Mouse (Mus musculus) forebrain, embryonic 16.5 days (tissue): ENCODE data around the gene Palm3. TPM values are rescaled to one million over a fixed set of nuclear protein-coding genes. Genes with fewer than 3 reads are reported as not detected.

Experiments used
- ATAC-seq: fragments of 200-750 bp; cut with Nextera tagmentation; 2 replicates; pipeline ENCODE4 v1.8.0; 2017; ENCODE audit warnings: mild to moderate bottlenecking, moderate library complexity
- H3K27ac ChIP-seq: fragments of 300-500 bp; sonication (generic); 2 replicates; pipeline ENCODE4 v1.5.1; 2014; ENCODE audit warnings: low read length, control low read depth
- H3K27me3 ChIP-seq: fragments of 300-500 bp; sonication (generic); replicated peaks from 2 replicates; pipeline ENCODE4 v1.6.1; 2014; ENCODE audit warnings: low read length; ENCODE audit not compliant: control insufficient read depth, insufficient read depth
- H3K36me3 ChIP-seq: fragments of 300-500 bp; sonication (generic); 2 replicates; pipeline ENCODE4 v1.6.1; 2014; ENCODE audit not compliant: control insufficient read depth, insufficient read depth
- H3K4me1 ChIP-seq: fragments of 300-500 bp; sonication (generic); replicated peaks from 2 replicates; pipeline ENCODE4 v1.6.1; 2014; ENCODE audit warnings: low read length; ENCODE audit not compliant: control insufficient read depth, insufficient read depth
- H3K4me2 ChIP-seq: fragments of 300-500 bp; sonication (generic); 2 replicates; pipeline ENCODE4 v1.6.1; 2014; ENCODE audit warnings: mild to moderate bottlenecking, low read length, control low read depth
- H3K4me3 ChIP-seq: fragments of 300-500 bp; sonication (generic); replicated peaks from 2 replicates; pipeline ENCODE4 v1.5.1; 2014; ENCODE audit warnings: mild to moderate bottlenecking, low read length, control low read depth
- H3K9ac ChIP-seq: fragments of 300-500 bp; sonication (generic); replicated peaks from 2 replicates; pipeline ENCODE4 v1.6.1; 2014; ENCODE audit warnings: low read depth, low read length, control low read depth
- H3K9me3 ChIP-seq: fragments of 300-500 bp; sonication (generic); 2 replicates; pipeline ENCODE4 v1.6.1; 2016; ENCODE audit warnings: low read length; ENCODE audit not compliant: control insufficient read depth
- WGBS: fragments of 180-500 bp; shearing (Covaris S2); extraction: QIAGEN DNeasy Blood & Tissue Kit; methylation state at CpG from one replicate; pipeline ENCODE4 v1.1.7; 2014; 5-methylcytosine and 5-hydroxymethylcytosine counted together
- polyA plus RNA-seq: library from polyadenylated mRNA; unstranded; fragments of >200 nt; fragmentation: Nextera tagmentation; extraction: Ambion mirVana; gene quantifications from 2 replicates; pipeline ENCODE4 v1.2.1, GENCODE M21; 2015

Gene Palm3
- polyA plus RNA-seq, result 2.0 and 3.0 TPM in 2 replicates

DNA sequence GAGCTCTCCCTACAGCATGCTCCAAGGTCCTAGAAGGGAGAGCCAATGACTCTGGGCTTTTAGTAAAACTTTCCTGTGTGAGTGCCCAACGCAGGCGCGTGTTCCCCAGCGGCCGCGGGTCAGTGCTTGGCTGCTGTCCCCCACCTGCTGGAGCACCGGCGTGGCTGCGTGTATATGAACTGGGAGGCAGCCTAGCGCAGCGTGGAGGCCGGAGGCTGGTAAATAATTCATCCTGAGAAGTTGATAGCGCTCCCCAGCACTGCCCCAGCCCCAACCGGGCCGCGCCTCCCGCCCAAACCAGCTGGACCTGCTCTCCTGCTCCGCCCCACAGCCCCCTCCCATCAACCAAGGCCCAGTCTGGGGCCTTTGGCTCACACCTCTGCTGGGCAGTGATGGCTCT is at the start of gene Palm3:
TSS of gene Palm3 (plus strand) at position 376 of the 400 bp plus-strand sequence.
- Histone ChIP-seq H3K4me2 (no peak within 1 kb of the TSS), H3K9ac (no peak within 1 kb of the TSS), H3K4me3 (no peak within 1 kb of the TSS), H3K27me3 (peaks cover 3% of the 10 kb centered on the region; the same call in 1 of the 2 replicates), H3K27ac (no peak within 1 kb of the TSS), H3K9me3 (no peaks in the 10 kb centered on the region), H3K4me1 (peaks cover 6% of the 10 kb centered on the region; the same call in 1 of the 2 replicates), H3K36me3 (no peaks in the 10 kb centered on the region)
- WGBS, result 13% methylated on average over 18 of the region's 18 CpGs
- ATAC-seq, result no peak

DNA sequence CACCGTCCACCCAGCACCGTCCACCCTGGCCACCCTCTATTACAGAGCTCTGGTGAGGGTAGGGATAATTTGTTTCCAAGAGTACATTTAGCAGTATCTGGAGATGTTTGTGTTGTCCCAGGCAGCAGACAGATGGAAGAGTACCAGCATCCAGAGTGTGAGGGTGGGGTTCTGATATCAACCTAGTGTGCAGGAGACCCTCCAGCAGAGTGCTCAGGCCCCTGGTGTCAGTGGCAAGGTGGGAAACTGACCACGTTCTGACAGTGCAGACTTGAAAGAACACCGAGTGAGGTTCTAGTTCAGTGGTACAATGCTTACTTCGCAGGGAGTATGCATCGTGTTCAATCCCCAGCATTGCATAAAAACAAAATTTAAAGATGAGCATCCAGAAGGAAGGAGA is 49.6 kb upstream of the Palm3 start:
- 79% methylated on average over 6 of the region's 6 CpGs for WGBS
- Histone ChIP-seq H3K36me3 (no peaks in the 10 kb centered on the region), H3K9ac (peak overlapping the region; percentile 82), H3K4me2 (peak overlapping the region; percentile 84), H3K4me1 (peaks cover 23% of the 10 kb centered on the region), H3K9me3 (no peaks in the 10 kb centered on the region), H3K27me3 (no peaks in the 10 kb centered on the region), H3K4me3 (peak overlapping the region; percentile 89), H3K27ac (no peak overlapping the region; the same call in 1 of the 2 replicates)
- ATAC-seq, result no peak

DNA sequence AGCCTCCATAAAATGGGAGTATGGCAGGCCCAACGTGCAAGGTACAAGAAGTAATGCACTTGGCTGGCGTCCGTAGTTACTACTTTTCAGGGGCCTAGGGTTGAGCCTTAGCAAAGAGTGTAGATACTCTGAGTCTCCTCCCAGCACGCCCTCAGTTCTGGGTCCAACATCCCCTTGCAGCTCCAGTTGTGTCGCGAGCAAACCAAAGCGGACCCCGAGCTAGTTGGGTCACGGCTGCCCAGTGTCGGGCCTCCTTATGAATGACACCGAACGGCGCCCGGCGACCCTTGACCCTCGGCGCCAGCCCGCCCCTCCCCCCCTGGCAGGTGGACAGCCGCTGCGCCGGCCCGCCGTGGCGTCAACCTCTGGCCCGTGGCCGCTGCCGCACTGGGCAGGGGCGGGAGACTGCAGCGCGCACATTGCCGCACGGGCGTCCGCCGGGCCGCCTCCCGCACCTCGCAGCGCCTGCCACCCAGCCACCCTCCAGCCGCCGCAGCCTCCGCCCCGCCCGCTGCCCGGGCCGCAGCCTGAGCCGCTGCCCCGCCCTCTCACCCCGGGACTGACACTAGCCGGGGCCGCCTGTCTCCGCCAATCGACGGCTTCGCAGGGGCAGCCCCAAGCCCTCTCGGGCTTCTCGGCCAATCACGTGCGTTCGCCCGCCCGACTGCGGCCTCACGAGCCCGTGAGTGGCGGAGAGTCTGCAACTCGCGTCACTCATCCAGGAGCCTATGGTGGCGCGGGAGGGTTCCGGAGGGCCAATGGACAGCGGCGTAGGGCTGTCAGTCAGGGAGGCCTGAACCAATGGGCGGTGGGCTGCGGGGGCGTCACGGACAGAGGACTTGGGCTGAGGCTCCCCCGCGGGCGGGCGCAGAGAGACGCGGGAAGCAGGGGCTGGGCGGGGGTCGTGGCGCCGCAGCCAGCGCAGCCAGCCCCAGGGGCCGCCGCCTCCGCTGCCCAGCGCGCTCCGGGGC is 48.8 kb upstream of the Palm3 start, which contains the start of gene Prkaca:
TSS of gene Prkaca (plus strand) at position 844 of the 971 bp plus-strand sequence.
- H3K4me2 ChIP-seq, result peak within 1 kb of the TSS; percentile 87
- peak; percentile 100 for ATAC-seq
- no peaks in the 10 kb centered on the region for H3K36me3 ChIP-seq
- no peaks in the 10 kb centered on the region for H3K9me3 ChIP-seq
- no peaks in the 10 kb centered on the region for H3K27me3 ChIP-seq
- H3K27ac ChIP-seq, result peak within 1 kb of the TSS; percentile 68
- peak within 1 kb of the TSS; percentile 89 for H3K4me3 ChIP-seq
- peaks cover 23% of the 10 kb centered on the region for H3K4me1 ChIP-seq
- H3K9ac ChIP-seq, result peak within 1 kb of the TSS; percentile 92
- under 1% methylated on average over 82 of the region's 94 CpGs for WGBS

DNA sequence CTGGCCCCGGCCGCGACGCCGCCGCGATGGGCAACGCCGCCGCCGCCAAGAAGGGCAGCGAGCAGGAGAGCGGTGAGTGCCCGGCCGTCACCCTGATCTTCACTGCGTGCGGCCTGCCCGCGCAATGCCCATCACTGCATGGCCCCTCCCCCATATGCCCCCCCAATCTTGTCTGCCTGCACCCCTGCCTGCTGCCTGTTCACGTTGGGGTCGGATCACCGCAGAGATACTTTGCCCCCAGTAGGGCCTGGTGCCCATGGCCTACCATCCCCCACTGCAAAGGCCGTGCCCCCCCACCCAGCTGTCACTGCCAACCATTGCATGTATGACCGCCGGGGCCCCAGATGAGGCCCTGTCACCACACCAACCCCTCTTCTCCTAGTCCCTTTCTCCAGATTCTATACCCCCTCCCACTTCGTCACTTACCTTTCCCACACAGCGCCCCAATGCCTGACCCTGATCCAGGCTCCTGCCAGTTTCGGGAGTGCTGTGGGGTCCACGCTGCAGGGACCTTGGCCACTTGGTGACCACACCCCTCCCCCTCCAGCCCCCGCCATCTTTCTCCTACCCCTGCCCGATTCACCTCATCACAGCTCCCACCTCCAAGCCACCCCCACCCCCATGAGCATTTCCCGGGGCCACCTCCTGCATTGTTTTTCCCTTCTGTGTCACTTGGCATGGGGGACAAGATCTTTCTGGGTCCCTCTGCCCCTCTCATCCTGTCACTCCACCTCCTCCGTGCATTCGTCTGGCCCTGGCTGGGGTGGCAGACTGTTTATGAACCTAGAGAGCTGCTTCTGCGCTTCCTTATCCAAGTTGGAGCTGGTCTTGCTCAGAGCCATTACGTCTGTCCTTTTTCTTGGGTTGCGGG is 47.9 kb upstream of the Palm3 start:
- Histone ChIP-seq H3K4me3 (peak overlapping the region; percentile 89), H3K9ac (peak overlapping the region; percentile 92), H3K27ac (no peak overlapping the region), H3K36me3 (no peaks in the 10 kb centered on the region), H3K4me1 (peaks cover 29% of the 10 kb centered on the region), H3K27me3 (no peaks in the 10 kb centered on the region), H3K4me2 (peak overlapping the region; percentile 87), H3K9me3 (no peaks in the 10 kb centered on the region)
- 3% methylated on average over 25 of the region's 37 CpGs for WGBS
- no peak; the same call in 1 of the 2 replicates for ATAC-seq

DNA sequence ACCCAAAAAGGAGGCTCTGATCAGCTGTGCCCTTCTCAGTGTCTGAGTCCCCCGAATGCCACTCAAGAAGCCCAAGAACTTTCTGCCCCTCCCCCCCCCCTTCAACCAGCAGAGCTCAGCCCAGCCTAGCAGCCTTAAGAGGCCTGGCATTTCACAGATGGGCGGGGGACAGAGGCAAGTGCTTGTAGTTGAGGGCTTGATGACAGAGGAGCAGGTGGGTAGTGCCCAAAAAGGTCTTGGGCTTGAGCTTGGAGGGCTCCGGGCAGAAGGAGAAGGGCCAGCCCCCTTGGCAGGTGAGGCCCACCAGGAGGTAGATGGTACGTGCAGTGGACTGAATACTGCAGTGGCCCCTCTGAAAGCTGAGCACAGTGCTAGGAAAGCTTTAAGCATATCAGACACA is 46.8 kb upstream of the Palm3 start:
- H3K4me2 ChIP-seq, result peak overlapping the region; percentile 87; the same call in 1 of the 2 replicates
- no peaks in the 10 kb centered on the region for H3K9me3 ChIP-seq
- H3K9ac ChIP-seq, result no peak overlapping the region
- no peaks in the 10 kb centered on the region for H3K27me3 ChIP-seq
- 72% methylated on average over 4 of the region's 4 CpGs for WGBS
- ATAC-seq, result no peak
- peaks cover 29% of the 10 kb centered on the region for H3K4me1 ChIP-seq
- H3K27ac ChIP-seq, result no peak overlapping the region
- no peaks in the 10 kb centered on the region for H3K36me3 ChIP-seq
- H3K4me3 ChIP-seq, result no peak overlapping the region

DNA sequence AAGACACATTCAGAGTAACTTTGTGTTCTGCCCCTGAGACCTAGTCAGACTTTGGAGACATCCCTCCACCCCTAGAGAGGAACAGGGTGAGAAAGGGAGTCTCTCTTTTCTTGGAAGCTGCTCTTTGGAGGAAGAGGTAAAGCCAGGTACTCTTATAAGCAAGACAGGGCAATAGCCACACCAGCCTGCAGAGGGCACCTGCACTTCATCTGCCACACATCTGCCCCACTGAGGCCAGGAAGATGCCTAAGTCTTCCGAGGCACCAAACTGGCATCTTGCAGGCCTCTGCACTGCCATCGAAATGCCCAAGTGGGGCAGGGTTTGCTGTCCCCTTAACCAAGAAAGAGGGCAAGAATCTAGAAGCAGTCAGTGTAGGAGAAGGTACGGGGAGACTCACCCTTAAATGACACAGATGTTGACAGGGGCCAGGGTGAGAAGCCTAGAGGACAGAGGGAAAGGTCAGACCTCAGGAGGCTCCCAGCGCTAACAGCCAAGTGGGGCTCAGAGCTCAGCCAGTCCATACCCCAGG is 45.1 kb upstream of the Palm3 start:
- no peak for ATAC-seq
- Histone ChIP-seq H3K27me3 (no peaks in the 10 kb centered on the region), H3K27ac (no peak overlapping the region), H3K4me2 (no peak overlapping the region), H3K9me3 (no peaks in the 10 kb centered on the region), H3K36me3 (peaks cover under 1% of the 10 kb centered on the region; the same call in 1 of the 2 replicates), H3K4me1 (peaks cover 29% of the 10 kb centered on the region), H3K9ac (no peak overlapping the region), H3K4me3 (no peak overlapping the region)
- 76% methylated on average over 4 of the region's 4 CpGs for WGBS

DNA sequence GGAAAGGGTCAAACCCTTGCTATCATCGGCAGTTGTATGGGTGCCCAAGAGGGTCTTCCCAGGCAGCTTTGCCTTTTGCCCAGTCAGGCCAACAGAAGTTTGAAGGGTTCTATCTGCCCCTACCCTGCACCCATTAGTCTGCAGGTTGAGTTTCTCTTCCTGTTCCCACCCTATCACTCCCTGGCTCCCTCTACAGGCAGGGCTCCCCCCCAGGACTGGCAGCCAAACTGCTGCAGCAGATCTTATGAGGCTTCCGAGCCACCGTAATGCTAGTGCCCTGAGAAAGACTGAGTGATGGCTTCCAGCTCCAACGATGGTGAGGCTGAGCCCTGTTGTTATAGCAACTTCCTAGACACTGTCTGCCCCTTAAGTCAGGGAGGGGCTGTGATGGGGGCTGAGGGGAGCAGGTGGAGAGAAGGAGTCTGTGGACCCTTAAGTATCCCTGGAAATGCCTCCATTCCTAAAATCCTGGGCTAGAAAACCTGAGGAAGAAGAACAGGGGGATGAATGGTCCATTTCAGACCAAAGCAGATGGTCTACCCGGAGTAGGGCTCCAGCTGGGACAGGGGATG is 44.4 kb upstream of the Palm3 start:
- Histone ChIP-seq H3K27me3 (no peaks in the 10 kb centered on the region), H3K9ac (no peak overlapping the region), H3K36me3 (peaks cover 8% of the 10 kb centered on the region), H3K4me3 (no peak overlapping the region), H3K4me1 (peaks cover 24% of the 10 kb centered on the region), H3K4me2 (no peak overlapping the region), H3K9me3 (no peaks in the 10 kb centered on the region), H3K27ac (no peak overlapping the region)
- no peak for ATAC-seq
- WGBS, result 83% methylated on average over 5 of the region's 5 CpGs

DNA sequence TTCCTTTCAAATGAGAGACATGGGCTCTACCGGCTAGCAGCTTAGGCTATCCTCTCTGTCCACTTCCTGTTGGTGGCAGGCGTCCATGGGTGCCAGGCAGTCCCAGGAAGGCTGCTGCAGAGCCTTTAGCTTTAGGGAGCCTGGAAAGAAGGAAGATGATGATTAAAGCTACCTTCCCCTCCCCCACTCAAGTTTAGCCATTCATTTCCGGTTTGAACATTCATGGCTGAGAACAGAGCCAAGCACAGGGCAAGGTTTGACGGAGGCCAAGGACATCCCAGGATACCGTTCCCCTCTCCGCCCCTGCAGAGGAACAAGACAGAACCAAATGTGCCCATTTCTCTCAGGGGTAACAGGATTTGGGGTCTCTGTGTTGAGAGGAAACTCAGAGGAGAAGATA is 43.6 kb upstream of the Palm3 start:
- peaks cover 21% of the 10 kb centered on the region for H3K4me1 ChIP-seq
- ATAC-seq, result no peak
- no peak overlapping the region for H3K9ac ChIP-seq
- no peaks in the 10 kb centered on the region for H3K9me3 ChIP-seq
- WGBS, result 60% methylated on average over 6 of the region's 6 CpGs
- H3K36me3 ChIP-seq, result peaks cover 13% of the 10 kb centered on the region
- H3K4me2 ChIP-seq, result no peak overlapping the region
- no peak overlapping the region for H3K27ac ChIP-seq
- H3K27me3 ChIP-seq, result no peaks in the 10 kb centered on the region
- no peak overlapping the region for H3K4me3 ChIP-seq
